Mouse (Mus musculus): ENCODE measurements at regions not wholly inside any gene's neighbourhood (a gene's known extent, or its start where the extent isn't known, plus 50 kb on each side); places are given as distances from the start of the nearest gene placed in this dataset.

DNA sequence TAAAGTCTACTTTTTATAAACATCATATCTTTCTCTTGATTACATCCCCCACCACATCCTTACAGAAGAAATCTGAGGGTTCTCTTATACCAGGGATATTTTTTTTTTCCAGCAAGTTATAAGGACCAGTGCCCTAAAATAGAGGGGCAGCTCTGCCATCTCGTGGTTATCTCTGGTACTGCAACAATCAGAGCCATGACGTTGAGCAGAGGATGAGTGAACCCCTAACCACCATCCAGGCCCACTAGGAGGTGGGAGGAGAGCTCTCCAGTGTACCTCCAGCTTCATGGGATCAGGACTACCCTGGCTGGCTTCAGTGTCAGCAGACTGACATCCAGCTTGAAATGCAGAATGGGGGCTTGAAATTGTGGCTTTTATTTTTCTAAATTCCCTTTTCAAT is 107.2 kb upstream of the Chrna7 start:
- TF ChIP-seq CTCF (conservative IDR thresholded peaks at IDR 0.05; ENCODE audit: insufficient read depth, insufficient read length, low read depth, low read length) (peak; percentile 70), POLR2A (IDR thresholded peaks at IDR 0.05; ENCODE audit: low read depth, low read length) (no peak)
